Comparison of ENCODE assay signal across 14 mouse cellular contexts in genomic region chr1:14359998-14360640, GRCm38 (mm10).
DNase-seq lines count a peak whose midpoint lies in the region; ATAC-seq and TF ChIP-seq lines count a peak whose summit lies in the region.
"Had no signal": no experiment of that assay in that cellular context is flagged by ENCODE, and none has a peak within 500 bp of the region (broad histone marks: within the 10 kb centered on the region; RNA-seq: fewer than 3 reads in every experiment).

No protein-coding gene starts in this region.

- no peaks in the 10 kb centered on the region for H3K27me3 ChIP-seq in hindbrain, embryonic 11.5 days (ENCODE audit: control insufficient read depth, insufficient read depth, low read length)
- H3K27me3 ChIP-seq in hindbrain, embryonic 13.5 days: no peaks in the 10 kb centered on the region
- H3K27me3 ChIP-seq in stomach, embryonic 16.5 days (ENCODE audit: control insufficient read depth, insufficient read depth, low read length): no peaks in the 10 kb centered on the region
- no peaks in the 10 kb centered on the region for H3K27me3 ChIP-seq in stomach, postnatal 0 days (ENCODE audit: control insufficient read depth, insufficient read depth, low read length)
- no peaks in the 10 kb centered on the region for H3K27me3 ChIP-seq in embryonic facial prominence, embryonic 14.5 days (replicated peaks; ENCODE audit: control insufficient read depth, insufficient read depth, low read length)
- no peaks in the 10 kb centered on the region for H3K27me3 ChIP-seq in myocyte (ENCODE audit: control insufficient read depth, insufficient read depth, insufficient read length)
- no peaks in the 10 kb centered on the region for H3K27me3 ChIP-seq in midbrain, postnatal 0 days (ENCODE audit: insufficient read depth, low read length)

- no peak for ATAC-seq in hindbrain, embryonic 11.5 days (ENCODE audit: low FRiP score)
- no peak for ATAC-seq in hindbrain, embryonic 13.5 days (ENCODE audit: low FRiP score)
- 0 out of 2 replicates have a peak, but pooled peaks have one; percentile 47 for ATAC-seq in stomach, embryonic 16.5 days (ENCODE audit: insufficient read depth, low FRiP score)
- ATAC-seq in stomach, postnatal 0 days (ENCODE audit: low FRiP score, low TSS enrichment): no peak
- ATAC-seq in embryonic facial prominence, embryonic 14.5 days (ENCODE audit: low read depth): peak; percentile 37; the same call in 1 of the 2 replicates
- ATAC-seq in midbrain, postnatal 0 days (ENCODE audit: low FRiP score): no peak

- no peak overlapping the region for H3K9ac ChIP-seq in hindbrain, embryonic 11.5 days (ENCODE audit: low read depth, low read length)
- H3K9ac ChIP-seq in hindbrain, embryonic 13.5 days: no peak overlapping the region
- no peak overlapping the region for H3K9ac ChIP-seq in stomach, embryonic 16.5 days (ENCODE audit: low read length)
- H3K9ac ChIP-seq in stomach, postnatal 0 days (ENCODE audit: low read length): no peak overlapping the region
- no peak overlapping the region for H3K9ac ChIP-seq in embryonic facial prominence, embryonic 14.5 days (ENCODE audit: low read depth, low read length)
- no peak overlapping the region for H3K9ac ChIP-seq in midbrain, postnatal 0 days (replicated peaks; ENCODE audit: low read length, poor library complexity, severe bottlenecking)

- TF ChIP-seq POLR2A in myocyte (IDR thresholded peaks at IDR 0.05; ENCODE audit: insufficient read length, low read depth): no peak

- TF ChIP-seq EP300 in stomach, postnatal 0 days (optimal IDR thresholded peaks at IDR 0.05): no peak

- no peaks in the 10 kb centered on the region for H3K4me1 ChIP-seq in hindbrain, embryonic 11.5 days (replicated peaks; ENCODE audit: control insufficient read depth, insufficient read depth, low read length)
- no peaks in the 10 kb centered on the region for H3K4me1 ChIP-seq in hindbrain, embryonic 13.5 days (replicated peaks)
- H3K4me1 ChIP-seq in stomach, embryonic 16.5 days (ENCODE audit: control insufficient read depth, insufficient read depth, low read length): no peaks in the 10 kb centered on the region
- no peaks in the 10 kb centered on the region for H3K4me1 ChIP-seq in stomach, postnatal 0 days (replicated peaks; ENCODE audit: control insufficient read depth, insufficient read depth)
- peaks cover 11% of the 10 kb centered on the region; the same call in 1 of the 2 replicates for H3K4me1 ChIP-seq in embryonic facial prominence, embryonic 14.5 days (ENCODE audit: control insufficient read depth, insufficient read depth, low read length)
- H3K4me1 ChIP-seq in midbrain, postnatal 0 days (ENCODE audit: insufficient read depth, low read length): no peaks in the 10 kb centered on the region

- no peak overlapping the region for H3K4me2 ChIP-seq in hindbrain, embryonic 11.5 days (replicated peaks; ENCODE audit: low read depth, low read length)
- H3K4me2 ChIP-seq in hindbrain, embryonic 13.5 days: no peak overlapping the region
- no peak overlapping the region for H3K4me2 ChIP-seq in stomach, embryonic 16.5 days (ENCODE audit: low read depth, low read length)
- H3K4me2 ChIP-seq in stomach, postnatal 0 days (replicated peaks; ENCODE audit: low read depth): no peak overlapping the region
- H3K4me2 ChIP-seq in embryonic facial prominence, embryonic 14.5 days (ENCODE audit: low read depth, low read length): no peak overlapping the region
- peak overlapping the region; percentile 52 for H3K4me2 ChIP-seq in myocyte (ENCODE audit: low read depth)
- H3K4me2 ChIP-seq in midbrain, postnatal 0 days (ENCODE audit: low read depth, low read length, poor library complexity, severe bottlenecking): no peak overlapping the region

- no peak overlapping the region for H3K4me3 ChIP-seq in hindbrain, embryonic 11.5 days (ENCODE audit: low read depth, low read length)
- H3K4me3 ChIP-seq in hindbrain, embryonic 13.5 days: no peak overlapping the region
- H3K4me3 ChIP-seq in stomach, embryonic 16.5 days (replicated peaks; ENCODE audit: low read length): no peak overlapping the region
- H3K4me3 ChIP-seq in stomach, postnatal 0 days (ENCODE audit: low read depth, low read length): no peak overlapping the region
- no peak overlapping the region for H3K4me3 ChIP-seq in embryonic facial prominence, embryonic 14.5 days (ENCODE audit: low read depth, low read length)
- H3K4me3 ChIP-seq in myocyte: no peak overlapping the region
- H3K4me3 ChIP-seq in midbrain, postnatal 0 days (ENCODE audit: low read depth, low read length): no peak overlapping the region
- H3K4me3 ChIP-seq: erythroblast, embryonic 14.5 days had no signal

- no peak for TF ChIP-seq CTCF in stomach, postnatal 0 days (IDR thresholded peaks at IDR 0.05; ENCODE audit: low read depth)
- no peak for TF ChIP-seq CTCF in midbrain, postnatal 0 days (IDR thresholded peaks at IDR 0.05)

- no peaks in the 10 kb centered on the region for H3K36me3 ChIP-seq in hindbrain, embryonic 11.5 days (ENCODE audit: control insufficient read depth, insufficient read depth, low read length)
- H3K36me3 ChIP-seq in hindbrain, embryonic 13.5 days: no peaks in the 10 kb centered on the region
- no peaks in the 10 kb centered on the region for H3K36me3 ChIP-seq in stomach, embryonic 16.5 days (ENCODE audit: control insufficient read depth, insufficient read depth, low read length)
- H3K36me3 ChIP-seq in stomach, postnatal 0 days (ENCODE audit: control insufficient read depth, insufficient read depth, low read length): no peaks in the 10 kb centered on the region
- H3K36me3 ChIP-seq in embryonic facial prominence, embryonic 14.5 days (ENCODE audit: control insufficient read depth, insufficient read depth, low read length): no peaks in the 10 kb centered on the region
- no peaks in the 10 kb centered on the region for H3K36me3 ChIP-seq in myocyte (ENCODE audit: control insufficient read depth, insufficient read depth)
- H3K36me3 ChIP-seq in midbrain, postnatal 0 days (ENCODE audit: insufficient read depth, low read length): no peaks in the 10 kb centered on the region

- H3K27ac ChIP-seq in hindbrain, embryonic 11.5 days (ENCODE audit: low read depth, low read length): no peak overlapping the region
- H3K27ac ChIP-seq in hindbrain, embryonic 13.5 days: no peak overlapping the region
- no peak overlapping the region for H3K27ac ChIP-seq in stomach, embryonic 16.5 days (ENCODE audit: low read length)
- no peak overlapping the region for H3K27ac ChIP-seq in stomach, postnatal 0 days (replicated peaks)
- no peak overlapping the region for H3K27ac ChIP-seq in embryonic facial prominence, embryonic 14.5 days (replicated peaks; ENCODE audit: low read depth, low read length)
- H3K27ac ChIP-seq in midbrain, postnatal 0 days (ENCODE audit: low read depth, low read length): no peak overlapping the region
- H3K27ac ChIP-seq: macrophage had no signal

- DNase-seq in hindbrain, embryonic 11.5 days (ENCODE audit: low spot score): peak; percentile 17
- DNase-seq in stomach, postnatal 0 days (ENCODE audit: low spot score): no peak
- peak; percentile 44 for DNase-seq in embryonic facial prominence, embryonic 14.5 days (ENCODE audit: low spot score)
- no peak for DNase-seq in frontal cortex, postnatal 36 days (ENCODE audit: low spot score in 2 of 2)
- no peak for DNase-seq in midbrain, postnatal 0 days (ENCODE audit: low spot score)
- DNase-seq: cerebellum, adult 9-11 months; gastrocnemius, postnatal 36 days; layer of hippocampus, adult 9-11 months; right cerebral cortex, postnatal 4 days had no signal

- 47% methylated on average over 2 of the region's 2 CpGs for WGBS in hindbrain, embryonic 11.5 days
- WGBS in hindbrain, embryonic 13.5 days: 57% methylated on average over 2 of the region's 2 CpGs
- WGBS in stomach, embryonic 16.5 days: 43% methylated on average over 2 of the region's 2 CpGs
- WGBS in stomach, postnatal 0 days: 43% methylated on average over 2 of the region's 2 CpGs
- 46% methylated on average over 2 of the region's 2 CpGs for WGBS in embryonic facial prominence, embryonic 14.5 days
- WGBS in midbrain, postnatal 0 days: 63% methylated on average over 2 of the region's 2 CpGs

- H3K79me2 ChIP-seq in myocyte (ENCODE audit: control insufficient read depth, insufficient read depth): no peaks in the 10 kb centered on the region

- no peak overlapping the region for H3ac ChIP-seq in myocyte (ENCODE audit: control insufficient read depth, insufficient read length)

- no peaks in the 10 kb centered on the region for H3K9me3 ChIP-seq in hindbrain, embryonic 11.5 days (ENCODE audit: control insufficient read depth, low read length)
- no peaks in the 10 kb centered on the region for H3K9me3 ChIP-seq in hindbrain, embryonic 13.5 days
- no peaks in the 10 kb centered on the region for H3K9me3 ChIP-seq in stomach, embryonic 16.5 days (replicated peaks; ENCODE audit: control insufficient read depth, low read length)
- no peaks in the 10 kb centered on the region for H3K9me3 ChIP-seq in stomach, postnatal 0 days (ENCODE audit: control insufficient read depth, low read length)
- H3K9me3 ChIP-seq in embryonic facial prominence, embryonic 14.5 days (ENCODE audit: control insufficient read depth, low read length): no peaks in the 10 kb centered on the region
- no peaks in the 10 kb centered on the region for H3K9me3 ChIP-seq in midbrain, postnatal 0 days (ENCODE audit: low read length)

TF ChIP-seq in myocyte, 11 proteins besides CTCF, POLR2A, EP300 and RAD21:
- no peak for TF ChIP-seq POLR2AphosphoS2 (IDR thresholded peaks at IDR 0.05; ENCODE audit: insufficient read length, low read depth)
- TF ChIP-seq TCF12 (IDR thresholded peaks at IDR 0.05; ENCODE audit: insufficient read depth, poor library complexity, severe bottlenecking): no peak

Comparison
In these comparisons a context has a peak if more than half of its experiments do, and no peak if none do; other contexts are left out.
1. ATAC-seq: peak in stomach, embryonic 16.5 days (single experiment) and embryonic facial prominence, embryonic 14.5 days (single experiment); none in hindbrain, embryonic 11.5 days (single experiment), hindbrain, embryonic 13.5 days (single experiment), stomach, postnatal 0 days (single experiment) and midbrain, postnatal 0 days (single experiment).
2. DNase-seq: peak in hindbrain, embryonic 11.5 days (single experiment) and embryonic facial prominence, embryonic 14.5 days (single experiment); none in stomach, postnatal 0 days (single experiment), frontal cortex, postnatal 36 days (0 of 2) and midbrain, postnatal 0 days (single experiment).